Mouse (Mus musculus): ENCODE measurements around the gene Tcp11x2.

- TF ChIP-seq CTCF (IDR thresholded peaks at IDR 0.05; ENCODE audit: borderline replicate concordance, insufficient read depth, low read length) = no peak
- TF ChIP-seq POLR2A (IDR thresholded peaks at IDR 0.05; ENCODE audit: low read depth, low read length) = no peak
These were observed 10.8 kb upstream of the Tcp11x2 start for GRCm38 (mm10) chrX:135704349-135704748.

All from embryonic fibroblast, embryonic 13.5 days (primary cell).